Mouse (Mus musculus): ENCODE measurements around the gene Cd96. TPM values are rescaled to one million over a fixed set of nuclear protein-coding genes. Genes with fewer than 3 reads are reported as not detected.

The Cd96 gene
- total and polyA plus RNA-seq, 3 experiments, result not detected

GRCm38 (mm10) chr16:46114727-46115126 lies 5.3 kb downstream of the Cd96 start:
- H3K36me3 ChIP-seq (ENCODE audit: control insufficient read depth in 1 of 2, insufficient read depth in 2 of 2, low read length in 2 of 2), result no peaks in the 10 kb centered on the region
- H3K9ac ChIP-seq (ENCODE audit: control insufficient read depth, low read depth, low read length, poor library complexity, severe bottlenecking), result no peak overlapping the region
- no peak overlapping the region for H3K4me3 ChIP-seq (ENCODE audit: control insufficient read depth in 1 of 2, insufficient read depth in 1 of 2, low read depth in 2 of 2, low read length in 2 of 2)
- no peaks in the 10 kb centered on the region for H3K9me3 ChIP-seq (replicated peaks; ENCODE audit: insufficient read depth, low read length)
- no peaks in the 10 kb centered on the region for H3K79me2 ChIP-seq (ENCODE audit: control insufficient read depth, insufficient read depth, low read length, poor library complexity)
- no peaks in the 10 kb centered on the region for H3K4me1 ChIP-seq (ENCODE audit: control insufficient read depth in 1 of 2, insufficient read depth in 2 of 2, low read length in 2 of 2)
- TF ChIP-seq MXI1 (IDR thresholded peaks at IDR 0.05; ENCODE audit: low read depth, low read length), result no peak
- no peak for TF ChIP-seq NRF1 (IDR thresholded peaks at IDR 0.05; ENCODE audit: insufficient read depth, low read depth, low read length, poor library complexity, severe bottlenecking)
- TF ChIP-seq CHD1 (IDR thresholded peaks at IDR 0.05; ENCODE audit: low read depth, low read length), result no peak
- H3K27ac ChIP-seq (ENCODE audit: control insufficient read depth, low read depth, low read length), result no peak overlapping the region
- H3K27me3 ChIP-seq (ENCODE audit: control insufficient read depth in 1 of 2, insufficient read depth in 2 of 2, low read length in 2 of 2), result no peaks in the 10 kb centered on the region
- no peak for DNase-seq (ENCODE audit: low read depth, low spot score)

GRCm38 (mm10) chr16:46109536-46109935 lies 10.5 kb downstream of the Cd96 start:
- no peaks in the 10 kb centered on the region for H3K79me2 ChIP-seq (ENCODE audit: control insufficient read depth, insufficient read depth, low read length, poor library complexity)
- no peaks in the 10 kb centered on the region for H3K9me3 ChIP-seq (replicated peaks; ENCODE audit: insufficient read depth, low read length)
- no peak overlapping the region for H3K4me3 ChIP-seq (ENCODE audit: control insufficient read depth in 1 of 2, insufficient read depth in 1 of 2, low read depth in 2 of 2, low read length in 2 of 2)
- no peaks in the 10 kb centered on the region for H3K27me3 ChIP-seq (ENCODE audit: control insufficient read depth in 1 of 2, insufficient read depth in 2 of 2, low read length in 2 of 2)
- H3K36me3 ChIP-seq (ENCODE audit: control insufficient read depth in 1 of 2, insufficient read depth in 2 of 2, low read length in 2 of 2), result no peaks in the 10 kb centered on the region
- no peaks in the 10 kb centered on the region for H3K4me1 ChIP-seq (ENCODE audit: control insufficient read depth in 1 of 2, insufficient read depth in 2 of 2, low read length in 2 of 2)
- no peak overlapping the region for H3K9ac ChIP-seq (ENCODE audit: control insufficient read depth, low read depth, low read length, poor library complexity, severe bottlenecking)
- TF ChIP-seq ETS1 (IDR thresholded peaks at IDR 0.05; ENCODE audit: low read depth, low read length), result no peak
- TF ChIP-seq ZKSCAN1 (IDR thresholded peaks at IDR 0.05; ENCODE audit: low read depth, low read length), result no peak
- no peak for TF ChIP-seq TAL1 (IDR thresholded peaks at IDR 0.05; ENCODE audit: low read length)
- no peak for TF ChIP-seq NRF1 (IDR thresholded peaks at IDR 0.05; ENCODE audit: insufficient read depth, low read depth, low read length, poor library complexity, severe bottlenecking)
- TF ChIP-seq MYB (IDR thresholded peaks at IDR 0.05; ENCODE audit: low read depth, low read length), result no peak
- no peak for TF ChIP-seq SMC3 (IDR thresholded peaks at IDR 0.05; ENCODE audit: low read depth, low read length)
- no peak for TF ChIP-seq MYC (IDR thresholded peaks at IDR 0.05; ENCODE audit: low read depth, low read length)
- TF ChIP-seq RAD21 (IDR thresholded peaks at IDR 0.05; ENCODE audit: low read depth, low read length), result no peak
- no peak for TF ChIP-seq ZMIZ1 (IDR thresholded peaks at IDR 0.05; ENCODE audit: low read depth, low read length)
- no peak for TF ChIP-seq TCF12 (IDR thresholded peaks at IDR 0.05; ENCODE audit: low read depth, low read length)
- no peak for TF ChIP-seq MXI1 (IDR thresholded peaks at IDR 0.05; ENCODE audit: low read depth, low read length)
- TF ChIP-seq MEF2A (IDR thresholded peaks at IDR 0.05; ENCODE audit: extremely low read depth, insufficient replicate concordance, low read depth, low read length, poor library complexity, severe bottlenecking), result no peak
- no peak for TF ChIP-seq POLR2A (IDR thresholded peaks at IDR 0.05; ENCODE audit: control insufficient read depth in 1 of 2, insufficient read depth in 1 of 2, low read depth in 1 of 2, low read length in 2 of 2, poor library complexity in 1 of 2)
- TF ChIP-seq NELFE (IDR thresholded peaks at IDR 0.05; ENCODE audit: low read depth, low read length), result no peak
- no peak for TF ChIP-seq POLR2AphosphoS2 (IDR thresholded peaks at IDR 0.05; ENCODE audit: low read length)
- TF ChIP-seq MAZ (IDR thresholded peaks at IDR 0.05; ENCODE audit: low read depth, low read length), result no peak
- no peak for TF ChIP-seq RCOR1 (IDR thresholded peaks at IDR 0.05; ENCODE audit: low read depth, low read length)
- TF ChIP-seq ELF1 (IDR thresholded peaks at IDR 0.05; ENCODE audit: low read depth, low read length), result no peak
- TF ChIP-seq BHLHE40 (IDR thresholded peaks at IDR 0.05; ENCODE audit: borderline replicate concordance, low read depth, low read length), result no peak
- H3K27ac ChIP-seq (ENCODE audit: control insufficient read depth, low read depth, low read length), result no peak overlapping the region
- no peak for DNase-seq (ENCODE audit: low read depth, low spot score)

All from MEL (cell line).